Mouse (Mus musculus): ENCODE results near the gene Spen.

DNA sequence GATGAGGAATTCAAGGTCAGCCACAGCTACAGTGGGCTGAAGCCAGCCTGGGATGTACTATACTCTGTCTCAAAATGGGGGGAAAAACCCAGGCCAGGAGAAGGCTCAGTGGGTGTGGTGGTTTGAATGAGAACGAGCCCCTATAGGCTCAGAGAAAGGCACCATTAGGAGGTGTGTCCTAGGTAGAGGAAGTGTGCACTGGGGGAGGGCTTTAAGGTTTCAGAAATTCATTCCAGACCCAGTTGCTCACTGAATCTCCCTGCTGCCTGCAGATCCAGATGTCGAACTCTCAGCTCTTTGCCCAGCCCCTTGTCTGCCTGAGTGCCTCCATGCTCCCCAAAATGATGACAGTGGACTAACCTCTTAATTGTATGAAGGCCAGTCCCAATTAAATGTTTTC is 14.1 kb upstream of the Spen start:
- no peak for TF ChIP-seq ZC3H11A (IDR thresholded peaks at IDR 0.05; ENCODE audit: borderline replicate concordance, low read depth, low read length)
- TF ChIP-seq HCFC1 (IDR thresholded peaks at IDR 0.05; ENCODE audit: borderline replicate concordance, insufficient read depth, low read length) = no peak
